Mouse (Mus musculus): ENCODE data around the gene Lzts2. TPM values are rescaled to one million over a fixed set of nuclear protein-coding genes. Genes with fewer than 3 reads are reported as not detected.
A peak's percentile ranks its signal among the peaks of the same experiment; 100 is the strongest.

Lzts2 gene
- polyA plus RNA-seq, 1 experiment from 2014 or later = 63.2 TPM

- Histone ChIP-seq H3K27ac (peak overlapping the region; percentile 98), H3K4me1 (replicated peaks) (peaks cover 11% of the 10 kb centered on the region; the same call in 1 of the 2 replicates), H3K9ac (peak overlapping the region; percentile 74), H3K36me3 (0 out of 2 replicates have a peak, but pooled peaks cover 2% of the 10 kb centered on the region), H3K9me3 (no peaks in the 10 kb centered on the region), H3K27me3 (replicated peaks) (no peaks in the 10 kb centered on the region; the same call in 1 of the 2 replicates), H3K4me3 (replicated peaks) (peak overlapping the region; percentile 52), H3K4me2 (replicated peaks) (peak overlapping the region; percentile 78)
- ATAC-seq = no peak; the same call in none of the 2 replicates
- under 1% methylated on average over 14 of the region's 14 CpGs for WGBS
These were observed 44.6 kb downstream of the Lzts2 start for GRCm38 (mm10) chr19:45058841-45059240.

GRCm38 (mm10) chr19:45063565-45064292 lies 49.5 kb downstream of the Lzts2 start:
- Histone ChIP-seq H3K9me3 (no peaks in the 10 kb centered on the region), H3K4me1 (replicated peaks) (0 out of 2 replicates have a peak, but pooled peaks cover 3% of the 10 kb centered on the region), H3K36me3 (no peaks in the 10 kb centered on the region), H3K27ac (no peak overlapping the region), H3K4me2 (replicated peaks) (no peak overlapping the region), H3K9ac (no peak overlapping the region), H3K27me3 (replicated peaks) (peaks cover 43% of the 10 kb centered on the region), H3K4me3 (replicated peaks) (no peak overlapping the region)
- peak; percentile 46; the same call in 1 of the 2 replicates for ATAC-seq
- WGBS = 46% methylated on average over 20 of the region's 20 CpGs

- no peak overlapping the region for H3K27ac ChIP-seq
- no peaks in the 10 kb centered on the region for H3K4me1 ChIP-seq (replicated peaks)
- no peaks in the 10 kb centered on the region for H3K9me3 ChIP-seq
- no peak overlapping the region for H3K4me2 ChIP-seq (replicated peaks)
- no peak overlapping the region for H3K4me3 ChIP-seq (replicated peaks)
- WGBS = 6% methylated on average over 21 of the region's 21 CpGs
- peaks cover 43% of the 10 kb centered on the region for H3K27me3 ChIP-seq (replicated peaks)
- no peaks in the 10 kb centered on the region for H3K36me3 ChIP-seq
- H3K9ac ChIP-seq = no peak overlapping the region
- no peak; the same call in 1 of the 2 replicates for ATAC-seq
These were observed 51.0 kb downstream of the Lzts2 start for GRCm38 (mm10) chr19:45065226-45065625.

GRCm38 (mm10) chr19:45067170-45067569 lies 53.0 kb downstream of the Lzts2 start:
- 27% methylated on average over 17 of the region's 17 CpGs for WGBS
- no peaks in the 10 kb centered on the region for H3K36me3 ChIP-seq
- H3K27ac ChIP-seq = no peak overlapping the region
- H3K4me3 ChIP-seq (replicated peaks) = no peak overlapping the region
- ATAC-seq = no peak
- no peak overlapping the region for H3K4me2 ChIP-seq (replicated peaks)
- no peaks in the 10 kb centered on the region for H3K9me3 ChIP-seq
- H3K9ac ChIP-seq = no peak overlapping the region
- no peaks in the 10 kb centered on the region for H3K4me1 ChIP-seq (replicated peaks)
- peaks cover 46% of the 10 kb centered on the region for H3K27me3 ChIP-seq (replicated peaks)

GRCm38 (mm10) chr19:45067758-45068510 lies 53.7 kb downstream of the Lzts2 start:
- H3K9ac ChIP-seq = no peak overlapping the region
- no peaks in the 10 kb centered on the region for H3K9me3 ChIP-seq
- no peaks in the 10 kb centered on the region for H3K36me3 ChIP-seq
- H3K27me3 ChIP-seq (replicated peaks) = peaks cover 46% of the 10 kb centered on the region
- no peak overlapping the region for H3K27ac ChIP-seq
- no peak for ATAC-seq
- no peak overlapping the region for H3K4me2 ChIP-seq (replicated peaks)
- H3K4me3 ChIP-seq (replicated peaks) = no peak overlapping the region
- WGBS = 74% methylated on average over 7 of the region's 7 CpGs
- H3K4me1 ChIP-seq (replicated peaks) = no peaks in the 10 kb centered on the region

- H3K36me3 ChIP-seq = no peaks in the 10 kb centered on the region
- H3K4me1 ChIP-seq (replicated peaks) = peaks cover 22% of the 10 kb centered on the region
- H3K9ac ChIP-seq = peak overlapping the region; percentile 77
- WGBS = 7% methylated on average over 20 of the region's 20 CpGs
- peaks cover 37% of the 10 kb centered on the region for H3K27me3 ChIP-seq (replicated peaks)
- peak; percentile 54 for ATAC-seq
- peak overlapping the region; percentile 93 for H3K27ac ChIP-seq
- peak overlapping the region; percentile 58 for H3K4me3 ChIP-seq (replicated peaks)
- peak overlapping the region; percentile 87 for H3K4me2 ChIP-seq (replicated peaks)
- H3K9me3 ChIP-seq = no peaks in the 10 kb centered on the region
These were observed 59.8 kb downstream of the Lzts2 start for GRCm38 (mm10) chr19:45073871-45074542.

- peak within 1 kb of the TSS; percentile 93 for H3K27ac ChIP-seq
- H3K4me1 ChIP-seq (replicated peaks) = peaks cover 27% of the 10 kb centered on the region
- H3K4me2 ChIP-seq (replicated peaks) = peak within 1 kb of the TSS; percentile 87
- peak within 1 kb of the TSS; percentile 77 for H3K9ac ChIP-seq
- no peaks in the 10 kb centered on the region for H3K9me3 ChIP-seq
- under 1% methylated on average over 43 of the region's 45 CpGs for WGBS
- peak; percentile 94 for ATAC-seq
- peaks cover 44% of the 10 kb centered on the region for H3K27me3 ChIP-seq (replicated peaks)
- no peaks in the 10 kb centered on the region for H3K36me3 ChIP-seq
- H3K4me3 ChIP-seq (replicated peaks) = peak within 1 kb of the TSS; percentile 58
These were observed 60.5 kb downstream of the Lzts2 start, which contains the start of gene Kazald1 for GRCm38 (mm10) chr19:45074580-45075322. Gene Kazald1 (plus strand): TSS chr19:45075241.

- H3K36me3 ChIP-seq = no peaks in the 10 kb centered on the region
- peaks cover 34% of the 10 kb centered on the region for H3K4me1 ChIP-seq (replicated peaks)
- H3K9ac ChIP-seq = peak overlapping the region; percentile 77
- peak; percentile 57 for ATAC-seq
- H3K27ac ChIP-seq = 0 out of 2 replicates have a peak overlapping the region, but pooled peaks have one; percentile 44
- WGBS = 2% methylated on average over 32 of the region's 32 CpGs
- H3K27me3 ChIP-seq (replicated peaks) = peaks cover 50% of the 10 kb centered on the region
- peak overlapping the region; percentile 58 for H3K4me3 ChIP-seq (replicated peaks)
- peak overlapping the region; percentile 87 for H3K4me2 ChIP-seq (replicated peaks)
- no peaks in the 10 kb centered on the region for H3K9me3 ChIP-seq
These were observed 61.3 kb downstream of the Lzts2 start for GRCm38 (mm10) chr19:45075323-45076035.

GRCm38 (mm10) chr19:45076036-45076575 lies 61.9 kb downstream of the Lzts2 start:
- peak overlapping the region; percentile 87 for H3K4me2 ChIP-seq (replicated peaks)
- 14% methylated on average over 17 of the region's 17 CpGs for WGBS
- H3K4me3 ChIP-seq (replicated peaks) = peak overlapping the region; percentile 58
- peaks cover 41% of the 10 kb centered on the region for H3K4me1 ChIP-seq (replicated peaks)
- no peak for ATAC-seq
- H3K36me3 ChIP-seq = no peaks in the 10 kb centered on the region
- peaks cover 54% of the 10 kb centered on the region for H3K27me3 ChIP-seq (replicated peaks)
- H3K27ac ChIP-seq = no peak overlapping the region
- H3K9me3 ChIP-seq = no peaks in the 10 kb centered on the region
- no peak overlapping the region for H3K9ac ChIP-seq

Measured in intestine, embryonic 15.5 days (tissue).